Mouse (Mus musculus) intestine, postnatal 0 days (tissue): ENCODE measurements at regions not wholly inside any gene's neighbourhood (a gene's known extent, or its start where the extent isn't known, plus 50 kb on each side); places are given as distances from the start of the nearest gene placed in this dataset.

Experiments used
- ATAC-seq: fragments of 200-750 bp; cut with Nextera tagmentation; 2 replicates; pipeline ENCODE4 v1.8.0; 2017; ENCODE audit warnings: mild to moderate bottlenecking, moderate TSS enrichment, moderate library complexity
- H3K27ac ChIP-seq: fragments of 300-500 bp; sonication (generic); 2 replicates; pipeline ENCODE4 v1.5.1; 2014; ENCODE audit warnings: mild to moderate bottlenecking, low read depth, low read length, moderate library complexity
- H3K27me3 ChIP-seq: fragments of 300-500 bp; sonication (generic); replicated peaks from 2 replicates; pipeline ENCODE4 v1.6.1; 2014; ENCODE audit warnings: low read length, mixed read lengths; ENCODE audit not compliant: control insufficient read depth, insufficient read depth
- H3K36me3 ChIP-seq: fragments of 300-500 bp; sonication (generic); 2 replicates; pipeline ENCODE4 v1.6.1; 2014; ENCODE audit warnings: mild to moderate bottlenecking, moderate library complexity; ENCODE audit not compliant: control insufficient read depth, insufficient read depth
- H3K4me1 ChIP-seq: fragments of 300-500 bp; sonication (generic); replicated peaks from 2 replicates; pipeline ENCODE4 v1.6.1; 2014; ENCODE audit warnings: antibody characterized with exemption, low read length, mixed read lengths; ENCODE audit not compliant: control insufficient read depth, insufficient read depth
- H3K4me2 ChIP-seq: fragments of 300-500 bp; sonication (generic); replicated peaks from 2 replicates; pipeline ENCODE4 v1.6.1; 2014; ENCODE audit warnings: low read depth, mild to moderate bottlenecking, moderate library complexity
- H3K4me3 ChIP-seq: fragments of 300-500 bp; sonication (generic); 2 replicates; pipeline ENCODE4 v1.5.1; 2014; ENCODE audit warnings: low read depth, low read length
- H3K9ac ChIP-seq: fragments of 300-500 bp; sonication (generic); 2 replicates; pipeline ENCODE4 v1.6.1; 2014; ENCODE audit warnings: mild to moderate bottlenecking, low read depth, low read length
- H3K9me3 ChIP-seq: fragments of 300-500 bp; sonication (generic); 2 replicates; pipeline ENCODE4 v1.6.1; 2016; ENCODE audit warnings: mixed run types; ENCODE audit not compliant: control insufficient read depth
- CTCF ChIP-seq: sonication (generic); IDR thresholded peaks from 2 replicates; pipeline ENCODE4 v1.5.1; 2016; ENCODE audit warnings: low read depth, mild to moderate bottlenecking, control low read depth, antibody characterized with exemption, moderate library complexity
- WGBS: fragments of 180-500 bp; shearing (Covaris S2); extraction: QIAGEN DNeasy Blood & Tissue Kit; methylation state at CpG from one replicate; pipeline ENCODE4 v1.1.7; 2014; 5-methylcytosine and 5-hydroxymethylcytosine counted together

DNA sequence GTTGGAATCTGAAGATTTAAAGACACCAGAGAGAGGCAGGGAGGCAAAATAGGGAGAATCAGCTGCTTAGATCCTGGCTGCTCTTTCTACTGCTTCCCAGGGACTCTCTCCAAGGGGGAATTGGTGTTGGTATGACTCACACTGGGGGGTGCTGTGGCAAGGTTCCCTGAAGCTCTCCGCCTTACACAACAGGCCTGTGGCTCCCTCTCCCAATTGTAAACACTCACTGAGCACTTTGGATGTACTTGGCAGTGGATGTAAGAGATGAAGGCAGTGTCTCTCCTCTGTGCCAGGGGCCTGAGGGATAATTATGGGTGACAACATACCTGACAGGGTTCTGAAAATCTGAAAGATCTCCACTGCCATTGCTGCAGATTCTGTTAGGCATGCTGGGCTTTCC, 77.0 kb upstream of the Irs2 start:
- H3K9ac ChIP-seq, result no peak overlapping the region
- no peak overlapping the region for H3K4me3 ChIP-seq
- H3K4me1 ChIP-seq, result peaks cover 8% of the 10 kb centered on the region; the same call in 1 of the 2 replicates
- H3K36me3 ChIP-seq, result no peaks in the 10 kb centered on the region
- no peaks in the 10 kb centered on the region for H3K27me3 ChIP-seq
- H3K4me2 ChIP-seq, result no peak overlapping the region
- no peak overlapping the region for H3K27ac ChIP-seq
- no peaks in the 10 kb centered on the region for H3K9me3 ChIP-seq
- ATAC-seq, result no peak
- TF ChIP-seq CTCF, result no peak
- 33% methylated on average over 1 of the region's 1 CpGs for WGBS

DNA sequence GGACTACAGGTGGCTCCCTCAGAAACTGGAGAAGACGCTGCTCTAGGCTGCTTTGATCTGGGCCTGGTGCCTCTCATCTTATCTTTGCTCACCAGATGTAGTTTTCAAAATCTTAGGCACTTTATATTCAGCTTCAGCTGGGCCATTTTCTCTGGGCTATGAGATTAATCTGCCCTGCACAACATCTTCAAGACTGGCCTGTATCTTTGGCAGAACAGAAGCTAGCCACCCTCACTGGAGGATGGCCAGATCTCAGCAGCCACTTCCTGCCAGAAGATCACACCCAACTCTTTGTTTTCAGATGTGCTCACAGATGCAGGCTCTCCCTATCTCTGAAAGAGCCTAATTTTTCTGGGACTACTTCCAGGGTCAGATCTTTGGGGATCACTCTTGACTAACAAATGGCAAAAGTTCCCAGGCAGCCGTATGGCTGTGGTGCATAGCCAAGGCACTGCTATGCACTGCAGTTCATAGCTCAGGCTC, 75.8 kb upstream of the Irs2 start:
- Histone ChIP-seq H3K4me2 (no peak overlapping the region), H3K27ac (no peak overlapping the region), H3K4me1 (peaks cover 12% of the 10 kb centered on the region; the same call in 1 of the 2 replicates), H3K9me3 (no peaks in the 10 kb centered on the region), H3K4me3 (no peak overlapping the region), H3K36me3 (no peaks in the 10 kb centered on the region), H3K9ac (no peak overlapping the region), H3K27me3 (no peaks in the 10 kb centered on the region)
- TF ChIP-seq CTCF, result no peak
- WGBS, result 69% methylated on average over 2 of the region's 2 CpGs
- no peak for ATAC-seq

DNA sequence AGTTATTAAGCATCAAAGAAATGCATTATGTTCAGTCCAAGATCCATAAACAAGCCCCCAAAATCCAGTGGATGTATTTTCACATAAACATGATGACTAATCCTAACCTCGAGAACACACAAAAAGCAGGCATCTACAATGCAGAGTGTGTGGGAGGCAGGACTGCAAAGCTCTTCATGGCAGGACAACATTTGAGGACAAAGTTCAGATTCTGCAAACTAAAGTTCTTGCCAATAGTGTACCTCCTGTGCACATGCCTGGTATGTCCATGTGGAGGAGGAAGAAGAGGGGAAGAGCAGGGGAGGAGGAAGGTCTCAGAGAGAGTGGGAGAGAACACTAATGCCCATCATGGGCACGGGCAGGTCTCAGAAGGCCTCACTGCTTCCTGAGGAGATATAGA, 72.6 kb upstream of the Irs2 start:
- Histone ChIP-seq H3K9ac (no peak overlapping the region), H3K4me1 (peaks cover 12% of the 10 kb centered on the region; the same call in 1 of the 2 replicates), H3K9me3 (no peaks in the 10 kb centered on the region), H3K4me3 (no peak overlapping the region), H3K4me2 (no peak overlapping the region), H3K27ac (no peak overlapping the region), H3K36me3 (no peaks in the 10 kb centered on the region), H3K27me3 (no peaks in the 10 kb centered on the region)
- TF ChIP-seq CTCF, result no peak
- WGBS, result 38% methylated on average over 2 of the region's 2 CpGs
- peak; percentile 72 for ATAC-seq

- H3K4me2 ChIP-seq, result no peak overlapping the region
- no peak for ATAC-seq
- peaks cover 12% of the 10 kb centered on the region; the same call in 1 of the 2 replicates for H3K4me1 ChIP-seq
- TF ChIP-seq CTCF, result no peak
- no peaks in the 10 kb centered on the region for H3K36me3 ChIP-seq
- WGBS, result 64% methylated on average over 11 of the region's 11 CpGs
- no peak overlapping the region for H3K27ac ChIP-seq
- H3K9me3 ChIP-seq, result no peaks in the 10 kb centered on the region
- no peak overlapping the region for H3K9ac ChIP-seq
- no peaks in the 10 kb centered on the region for H3K27me3 ChIP-seq
- no peak overlapping the region for H3K4me3 ChIP-seq
Measured at GRCm38 (mm10) chr8:11079805-11080204, 71.5 kb upstream of the Irs2 start.

DNA sequence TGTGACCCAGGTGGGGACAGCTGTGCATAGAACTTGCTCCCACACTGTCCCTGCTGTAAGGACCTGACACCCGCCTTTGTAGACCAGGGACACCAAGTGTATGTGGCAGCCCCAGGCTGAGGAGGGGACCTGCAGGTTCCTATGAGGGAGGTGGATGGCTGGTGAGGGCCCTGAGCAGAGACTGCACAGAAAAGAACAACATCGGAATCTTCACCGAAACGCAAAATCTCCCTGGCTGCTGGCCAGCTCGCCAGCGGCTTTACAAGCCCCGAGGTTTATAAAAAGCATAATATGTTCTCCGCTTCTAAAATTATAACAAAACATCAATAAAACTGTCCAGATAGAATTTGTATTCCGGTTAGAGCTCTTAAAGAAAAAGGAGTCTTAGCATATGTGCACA, 68.9 kb upstream of the Irs2 start:
- Histone ChIP-seq H3K4me3 (no peak overlapping the region), H3K4me1 (peaks cover 12% of the 10 kb centered on the region; the same call in 1 of the 2 replicates), H3K4me2 (peak overlapping the region; percentile 1; the same call in 1 of the 2 replicates), H3K27me3 (no peaks in the 10 kb centered on the region), H3K36me3 (no peaks in the 10 kb centered on the region), H3K9ac (no peak overlapping the region), H3K9me3 (no peaks in the 10 kb centered on the region), H3K27ac (no peak overlapping the region)
- no peak for TF ChIP-seq CTCF
- no peak; the same call in 1 of the 2 replicates for ATAC-seq
- WGBS, result 29% methylated on average over 9 of the region's 9 CpGs

DNA sequence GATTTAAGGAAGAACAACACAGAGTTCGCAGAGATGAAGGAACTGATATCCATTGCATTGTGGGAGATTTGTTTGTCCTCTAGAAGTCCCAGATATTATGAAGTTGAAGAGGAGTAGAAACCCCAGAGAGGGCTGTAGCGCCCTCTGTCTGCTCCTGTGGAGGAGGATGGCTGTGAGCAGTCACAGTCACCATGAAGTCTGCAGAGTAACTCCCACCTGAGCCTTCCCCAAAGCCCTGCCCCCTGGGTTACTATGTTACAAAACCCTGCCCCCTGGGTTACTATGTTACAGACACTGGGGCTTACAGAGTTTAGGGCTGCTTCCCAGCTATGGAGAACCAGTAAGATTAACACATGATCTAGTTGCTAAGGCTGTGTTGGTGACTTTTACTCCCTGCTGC, 62.9 kb upstream of the Irs2 start:
- H3K4me2 ChIP-seq, result no peak overlapping the region
- no peaks in the 10 kb centered on the region for H3K27me3 ChIP-seq
- H3K36me3 ChIP-seq, result no peaks in the 10 kb centered on the region
- H3K4me3 ChIP-seq, result no peak overlapping the region
- TF ChIP-seq CTCF, result peak; percentile 72
- H3K4me1 ChIP-seq, result no peaks in the 10 kb centered on the region
- peak; percentile 22; the same call in 1 of the 2 replicates for ATAC-seq
- 62% methylated on average over 2 of the region's 2 CpGs for WGBS
- H3K9ac ChIP-seq, result no peak overlapping the region
- no peaks in the 10 kb centered on the region for H3K9me3 ChIP-seq
- H3K27ac ChIP-seq, result no peak overlapping the region

DNA sequence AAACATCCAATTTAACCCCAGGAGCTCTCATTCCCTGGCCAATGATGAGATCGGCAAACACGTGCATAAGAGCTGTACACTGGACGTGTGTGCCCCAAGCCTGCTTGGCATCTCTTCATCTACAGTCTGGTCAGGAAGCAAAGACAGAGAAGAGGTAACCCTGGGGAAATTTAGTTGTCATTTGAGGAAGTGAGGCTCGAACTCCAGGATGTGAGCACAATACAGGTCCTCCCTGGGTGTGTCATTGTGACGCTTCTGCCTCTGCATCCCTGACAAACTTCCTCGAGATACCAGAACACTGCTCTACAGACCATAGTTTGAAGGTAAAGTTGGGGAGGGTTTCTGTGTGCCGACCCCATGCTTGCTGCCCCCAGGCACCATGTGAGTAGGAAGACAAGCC, 59.2 kb upstream of the Irs2 start:
- H3K27ac ChIP-seq, result no peak overlapping the region
- no peaks in the 10 kb centered on the region for H3K9me3 ChIP-seq
- no peaks in the 10 kb centered on the region for H3K4me1 ChIP-seq
- no peak overlapping the region for H3K4me3 ChIP-seq
- no peak for TF ChIP-seq CTCF
- 75% methylated on average over 7 of the region's 7 CpGs for WGBS
- no peaks in the 10 kb centered on the region for H3K36me3 ChIP-seq
- no peak overlapping the region for H3K9ac ChIP-seq
- H3K27me3 ChIP-seq, result no peaks in the 10 kb centered on the region
- no peak for ATAC-seq
- H3K4me2 ChIP-seq, result no peak overlapping the region
